Mouse (Mus musculus) liver, embryonic 18 days (tissue): Measurements from ENCODE around the gene Tmem138. TPM values are rescaled to one million over a fixed set of nuclear protein-coding genes. Genes with fewer than 3 reads are reported as not detected.

Experiments used
- polyA plus RNA-seq: library from polyadenylated mRNA; depleted of rRNA; stranded (reverse); fragments of >200 nt; gene quantifications from 2 replicates; pipeline ENCODE4 v1.2.3, GENCODE M21; 2012; rRNA removed

Tmem138 gene
- 6.7 and 6.9 TPM in 2 replicates for polyA plus RNA-seq

DNA sequence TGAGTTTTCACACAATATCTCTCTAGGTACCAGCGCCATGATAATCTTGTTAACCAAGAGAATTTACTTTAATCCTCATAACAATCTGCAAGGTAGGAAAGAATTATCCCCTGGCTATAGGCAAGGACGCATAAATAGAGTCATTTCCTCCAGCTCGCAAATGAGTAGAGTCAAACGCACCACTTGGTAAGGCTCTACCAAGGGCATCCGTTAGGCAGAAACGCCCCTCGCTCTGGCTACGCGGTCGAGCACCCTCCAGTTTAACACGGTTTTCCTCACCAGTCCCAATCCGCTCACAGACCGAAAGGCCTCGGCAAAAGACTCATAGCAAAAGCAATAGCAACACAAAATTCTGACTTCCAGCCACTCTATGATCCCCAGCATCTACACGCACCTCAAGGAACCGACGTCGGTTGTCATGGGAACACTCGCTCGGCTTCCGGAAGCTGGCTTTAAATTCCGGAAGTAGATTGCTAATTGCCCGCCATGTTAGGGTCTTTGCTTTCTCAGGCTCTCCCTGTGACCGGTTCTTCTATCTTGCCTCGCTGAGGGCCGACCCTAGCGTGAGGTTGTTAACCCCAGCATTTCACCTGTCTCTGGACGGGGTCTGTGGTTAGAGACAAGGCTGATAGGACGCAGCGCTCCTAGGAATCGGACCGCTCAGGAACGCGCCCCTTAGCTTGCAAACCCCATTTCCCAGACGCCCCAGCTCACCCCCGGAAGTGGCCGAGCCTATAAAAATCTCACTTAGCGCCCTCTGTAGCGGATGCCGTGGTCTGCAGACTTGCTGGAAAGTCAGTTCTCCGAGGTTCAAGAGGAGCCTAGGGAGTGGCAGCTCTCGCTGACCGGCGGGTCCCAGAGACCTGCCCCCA, at the start of gene Tmem138, which contains the start of gene Cyb561a3:
Gene Tmem138 (minus strand): TSS at position 673 of the 872 bp plus-strand sequence.
Gene Cyb561a3 (plus strand): TSS at position 483 of the 872 bp plus-strand sequence.

DNA sequence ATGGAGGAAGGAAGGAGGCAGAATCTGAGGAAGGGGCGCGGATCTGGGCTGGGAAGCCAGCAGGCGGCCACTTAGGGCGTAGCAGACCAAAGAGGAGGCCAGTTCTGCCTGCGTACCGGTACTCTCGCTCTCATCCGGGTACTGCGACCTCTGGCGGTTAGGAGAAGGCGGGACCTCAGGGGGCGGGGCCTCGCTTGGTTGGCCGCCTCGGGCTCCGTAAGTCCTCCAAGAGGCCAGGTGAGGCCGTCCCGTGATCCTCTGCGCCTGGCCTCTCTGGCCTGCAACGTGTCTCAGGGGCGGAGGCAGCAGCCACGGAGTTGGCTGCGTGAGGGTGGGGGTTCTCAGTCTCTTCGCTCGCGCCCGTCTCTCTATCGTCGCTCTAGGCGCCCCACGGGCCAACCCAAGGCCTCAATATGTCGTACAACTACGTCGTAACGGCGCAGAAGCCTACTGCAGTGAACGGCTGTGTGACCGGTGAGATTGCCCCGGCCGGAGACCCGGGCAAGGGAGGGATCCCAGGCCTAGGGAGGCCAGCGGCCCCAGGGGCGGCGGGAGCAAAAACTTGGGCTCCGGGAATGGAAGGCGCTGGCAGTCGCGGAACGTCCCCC, 28.2 kb upstream of the Tmem138 start, which contains the start of the genes Ddb1 and Tkfc:
Gene Ddb1 (plus strand): TSS at position 35 of the 608 bp plus-strand sequence.
Gene Tkfc (minus strand): TSS at position 362 of the 608 bp plus-strand sequence.

DNA sequence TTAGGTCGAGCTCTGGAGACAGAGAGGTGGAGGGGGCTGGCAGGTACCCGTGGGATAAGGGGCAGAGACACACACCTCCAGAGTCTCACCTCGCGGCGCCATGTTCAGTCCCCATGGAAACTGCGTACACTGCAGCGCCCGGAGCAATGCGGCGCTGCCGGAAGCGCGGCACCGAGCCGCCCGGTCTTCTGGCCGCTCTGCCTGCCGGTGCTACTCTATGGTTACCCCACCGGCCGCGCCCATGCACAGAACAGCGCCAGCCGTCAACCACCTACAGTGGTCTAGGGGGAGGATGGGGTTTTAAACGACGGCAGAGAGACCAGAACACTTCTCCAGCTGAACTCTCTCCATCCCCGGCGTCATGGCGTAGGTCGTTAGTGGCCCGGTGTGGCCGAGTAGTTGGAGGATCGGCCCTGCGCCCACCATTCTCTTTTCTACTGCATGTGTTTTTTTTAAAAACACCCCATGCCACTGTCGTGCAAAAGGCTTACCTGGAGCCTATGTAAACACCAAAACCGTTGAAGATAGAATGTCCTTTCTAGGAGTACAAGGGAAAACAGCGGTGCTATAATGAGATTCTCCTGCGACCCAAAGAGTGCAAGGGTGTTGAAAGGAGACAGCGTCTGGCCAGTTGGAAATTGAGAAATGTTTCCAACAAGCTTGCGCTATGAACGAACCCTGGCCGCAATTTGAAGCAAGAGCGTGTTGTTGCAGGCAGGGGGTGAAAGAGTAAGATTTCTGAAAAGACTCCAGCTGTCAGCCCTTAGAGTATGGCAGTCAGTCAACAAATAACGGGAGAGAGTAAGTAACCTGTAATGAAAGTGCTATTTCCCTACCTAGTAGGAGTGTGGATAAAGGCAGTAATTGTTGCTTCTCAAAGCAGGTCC, 21.3 kb downstream of the Tmem138 start, which contains the start of gene Tmem216:
Gene Tmem216 (minus strand): TSS at position 615 of the 887 bp plus-strand sequence.

DNA sequence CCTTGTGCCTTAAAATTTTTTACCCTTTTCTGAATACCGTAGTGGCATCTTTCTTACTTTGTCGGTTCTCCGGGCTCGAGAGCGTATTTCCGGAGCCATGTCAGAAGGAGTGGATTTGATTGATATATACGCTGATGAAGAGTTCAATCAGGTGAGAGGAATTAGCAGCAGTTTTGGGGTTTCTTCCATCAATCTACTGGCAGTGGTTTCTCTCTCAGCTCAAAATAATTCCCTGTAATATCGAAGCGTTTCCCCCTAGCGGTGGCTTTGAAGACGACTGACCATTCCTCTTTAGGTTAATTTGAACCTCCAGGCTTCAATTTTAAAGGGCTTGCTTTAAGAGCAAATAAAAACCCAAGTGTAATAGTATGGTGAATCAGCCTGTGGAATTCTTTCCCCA, 51.3 kb downstream of the Tmem138 start, which contains the start of gene Sdhaf2:
Gene Sdhaf2 (minus strand): TSS at position 233 of the 400 bp plus-strand sequence.

DNA sequence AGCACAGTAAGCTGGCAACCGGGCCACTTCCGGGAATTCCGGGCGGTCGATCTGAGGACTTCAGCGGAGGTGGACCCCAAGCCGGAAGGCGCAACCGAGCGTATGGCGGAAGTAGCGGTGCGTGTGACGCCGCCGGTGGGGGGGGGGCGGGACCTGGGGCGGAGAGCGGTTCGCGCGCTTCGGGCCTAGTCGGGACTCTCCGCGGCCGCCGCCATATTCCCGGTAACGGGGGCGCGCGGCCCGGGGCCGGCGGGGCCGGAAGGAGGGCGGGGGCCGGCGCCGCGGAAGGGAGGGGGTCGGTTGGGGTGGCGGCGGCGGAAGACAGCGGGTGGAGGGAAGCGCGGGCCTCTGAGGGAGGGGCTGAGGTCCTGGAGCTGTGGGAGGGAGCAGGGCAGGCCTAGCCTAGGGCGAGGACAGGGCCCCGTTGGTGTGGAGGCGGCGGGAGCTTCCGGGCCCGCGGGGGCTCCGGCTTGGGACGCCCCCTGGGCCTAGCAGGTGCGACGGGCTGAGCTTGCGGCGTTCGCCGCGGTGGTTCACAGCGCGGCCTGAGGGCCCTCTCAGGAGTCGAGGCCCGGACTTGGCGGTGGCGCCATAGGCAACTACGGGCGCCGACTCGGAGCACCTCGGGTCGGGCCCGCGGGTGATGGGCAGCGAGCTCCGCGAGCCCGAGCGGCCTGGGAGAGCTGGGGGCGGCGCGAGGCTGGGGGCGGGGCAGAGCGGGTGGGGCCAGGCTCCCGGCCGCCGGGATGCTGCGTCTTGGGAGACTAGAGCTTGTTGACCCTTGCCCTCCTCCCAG, 51.9 kb downstream of the Tmem138 start, which contains the start of gene Cpsf7:
Gene Cpsf7 (plus strand): TSS at position 161 of the 796 bp plus-strand sequence.

Other genes with a start within 250 kb of the Tmem138 start
- gene Syt7, start 188.3 kb downstream of the Tmem138 start, polyA plus RNA-seq, result 0.14 and 0.20 TPM in 2 replicates
- gene Lrrc10b, start 119.9 kb downstream of the Tmem138 start, polyA plus RNA-seq, result 0.05 and 0.06 TPM in 2 replicates
- gene Ppp1r32, start 94.4 kb downstream of the Tmem138 start, polyA plus RNA-seq, result 0.18 and 0.21 TPM in 2 replicates
- 19.1 and 22.0 TPM in 2 replicates for gene Cpsf7, start 52.1 kb downstream of the Tmem138 start, polyA plus RNA-seq
- gene Sdhaf2, start 51.2 kb downstream of the Tmem138 start, polyA plus RNA-seq, result 18.3 and 19.4 TPM in 2 replicates
- 12.5 and 14.9 TPM in 2 replicates for gene Tmem216, start 21.1 kb downstream of the Tmem138 start, polyA plus RNA-seq
- gene Cyb561a3, start 190 bp downstream of the Tmem138 start, polyA plus RNA-seq, result 21.5 and 23.8 TPM in 2 replicates
- 78.8 and 85.5 TPM in 2 replicates for gene Ddb1, start 28.0 kb upstream of the Tmem138 start, polyA plus RNA-seq
- 70.0 and 78.9 TPM in 2 replicates for gene Tkfc, start 28.3 kb upstream of the Tmem138 start, polyA plus RNA-seq
- gene Vwce, start 56.9 kb upstream of the Tmem138 start, polyA plus RNA-seq, result 15.1 and 19.5 TPM in 2 replicates
- gene Pga5, start 100.7 kb upstream of the Tmem138 start, polyA plus RNA-seq, result 0.02 TPM in 1 of 2 replicates, not detected in the other
- 5.9 and 7.1 TPM in 2 replicates for gene Vps37c, start 111.4 kb upstream of the Tmem138 start, polyA plus RNA-seq
- gene Cd5, start 161.6 kb upstream of the Tmem138 start, polyA plus RNA-seq, result 0.08 and 0.10 TPM in 2 replicates